ENCODE assay signal across 9 mouse cellular contexts in the genomic region with DNA sequence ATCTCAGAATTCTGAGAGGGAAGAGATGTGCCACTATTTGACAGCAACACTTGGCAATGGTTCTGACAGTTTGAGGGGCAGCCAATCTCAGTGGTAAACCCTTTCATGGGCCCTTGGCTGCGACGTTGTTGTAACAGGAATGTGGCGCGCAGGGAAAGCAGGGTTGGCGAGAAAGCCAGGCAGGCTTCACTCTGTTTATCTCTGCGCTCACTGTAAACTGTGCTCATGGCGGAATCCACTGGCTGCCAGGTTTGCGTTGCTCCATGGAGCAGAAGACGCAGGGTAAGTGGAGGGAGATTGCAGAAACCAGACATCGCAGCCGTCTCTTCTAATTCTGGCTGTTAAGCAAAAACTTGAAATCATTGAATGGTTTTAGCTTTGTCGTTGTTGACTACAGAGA.
DNase-seq lines count a peak whose midpoint lies in the region; ATAC-seq and TF ChIP-seq lines count a peak whose summit lies in the region.
"Had no signal": no experiment of that assay in that cellular context is flagged by ENCODE, and none has a peak within 500 bp of the region (broad histone marks: within the 10 kb centered on the region; RNA-seq: fewer than 3 reads in every experiment).

No protein-coding gene starts in this region.

- 4% methylated on average over 12 of the region's 12 CpGs for WGBS in cerebellum, adult 2 months
- WGBS in heart, embryonic 15.5 days: 30% methylated on average over 12 of the region's 12 CpGs
- WGBS in kidney, embryonic 14.5 days: 78% methylated on average over 12 of the region's 12 CpGs
- 75% methylated on average over 12 of the region's 12 CpGs for WGBS in kidney, embryonic 16.5 days

- no peaks in the 10 kb centered on the region for H3K36me3 ChIP-seq in heart, embryonic 15.5 days
- no peaks in the 10 kb centered on the region for H3K36me3 ChIP-seq in kidney, embryonic 14.5 days (ENCODE audit: control insufficient read depth, insufficient read depth, low read length)
- no peaks in the 10 kb centered on the region for H3K36me3 ChIP-seq in kidney, embryonic 16.5 days (ENCODE audit: insufficient read depth, low read length)

- peak overlapping the region; percentile 26 for H3K4me3 ChIP-seq in cerebellum, adult 2 months (replicated peaks; ENCODE audit: insufficient read depth, low read depth, low read length)
- H3K4me3 ChIP-seq in left cerebral cortex, adult 2 months: peak overlapping the region; percentile 47
- peak overlapping the region; percentile 16 for H3K4me3 ChIP-seq in heart, embryonic 15.5 days
- H3K4me3 ChIP-seq in kidney, embryonic 14.5 days (ENCODE audit: low read length): no peak overlapping the region
- no peak overlapping the region for H3K4me3 ChIP-seq in kidney, embryonic 16.5 days (ENCODE audit: low read length)

- ATAC-seq in heart, embryonic 15.5 days (replicated peaks; ENCODE audit: insufficient number of reproducible peaks, insufficient read depth, low FRiP score, low read depth): peak; percentile 67; the same call in 1 of the 2 replicates
- ATAC-seq in kidney, embryonic 14.5 days (ENCODE audit: low FRiP score, low TSS enrichment): no peak
- no peak for ATAC-seq in kidney, embryonic 16.5 days (ENCODE audit: low FRiP score, low TSS enrichment)

- intact Hi-C loops in left cerebral cortex, adult 2 months (cut with DNase I): no loop called here

- TF ChIP-seq CTCF in cerebellum, adult 2 months (IDR thresholded peaks at IDR 0.05; ENCODE audit: borderline replicate concordance, insufficient read depth, low read depth, low read length): no peak
- TF ChIP-seq CTCF in left cerebral cortex, adult 2 months (IDR thresholded peaks at IDR 0.05): no peak

- H3K27me3 ChIP-seq in cerebellum, adult 2 months (ENCODE audit: control insufficient read depth, insufficient read depth, low read length): no peaks in the 10 kb centered on the region
- no peaks in the 10 kb centered on the region for H3K27me3 ChIP-seq in heart, embryonic 15.5 days
- no peaks in the 10 kb centered on the region for H3K27me3 ChIP-seq in kidney, embryonic 14.5 days (ENCODE audit: control insufficient read depth, insufficient read depth, low read length)
- H3K27me3 ChIP-seq in kidney, embryonic 16.5 days (ENCODE audit: insufficient read depth, low read length): no peaks in the 10 kb centered on the region

- H3K9ac ChIP-seq in heart, embryonic 15.5 days: no peak overlapping the region
- H3K9ac ChIP-seq in kidney, embryonic 14.5 days (ENCODE audit: low read depth, low read length): no peak overlapping the region
- H3K9ac ChIP-seq in kidney, embryonic 16.5 days (replicated peaks; ENCODE audit: low read length): no peak overlapping the region

- DNase-seq in cerebellum, adult 2 months: peak; percentile 11 to 14
- DNase-seq in cerebellum, adult 9-11 months: no peak
- DNase-seq in left cerebral cortex, adult 2 months (ENCODE audit: extremely low spot score in 1 of 2, low spot score in 2 of 2): peak in 1 of 2 experiments; percentile 31
- DNase-seq in left cerebral cortex, adult 11 months (ENCODE audit: low spot score): no peak
- DNase-seq in lung, postnatal 14 days: peak; percentile 14
- DNase-seq: gastrocnemius, postnatal 36 days had no signal

- no peaks in the 10 kb centered on the region; the same call in 1 of the 2 replicates for H3K4me1 ChIP-seq in cerebellum, adult 2 months (ENCODE audit: control insufficient read depth, insufficient read depth, low read length)
- H3K4me1 ChIP-seq in heart, embryonic 15.5 days (replicated peaks): no peaks in the 10 kb centered on the region
- no peaks in the 10 kb centered on the region for H3K4me1 ChIP-seq in kidney, embryonic 14.5 days (ENCODE audit: control insufficient read depth, insufficient read depth, low read length)
- peaks cover 15% of the 10 kb centered on the region for H3K4me1 ChIP-seq in kidney, embryonic 16.5 days (ENCODE audit: insufficient read depth, low read length)

- no peaks in the 10 kb centered on the region for H3K9me3 ChIP-seq in heart, embryonic 15.5 days (replicated peaks)
- no peaks in the 10 kb centered on the region for H3K9me3 ChIP-seq in kidney, embryonic 14.5 days (ENCODE audit: control insufficient read depth, low read length)
- H3K9me3 ChIP-seq in kidney, embryonic 16.5 days (ENCODE audit: low read length): no peaks in the 10 kb centered on the region

- peak overlapping the region; percentile 44 for H3K4me2 ChIP-seq in heart, embryonic 15.5 days
- no peak overlapping the region for H3K4me2 ChIP-seq in kidney, embryonic 14.5 days (replicated peaks; ENCODE audit: low read depth, low read length)
- H3K4me2 ChIP-seq in kidney, embryonic 16.5 days (replicated peaks; ENCODE audit: low read depth, low read length): no peak overlapping the region

- H3K27ac ChIP-seq in cerebellum, adult 2 months (ENCODE audit: insufficient read depth, low read length): no peak overlapping the region
- H3K27ac ChIP-seq in left cerebral cortex, adult 2 months: peak overlapping the region; percentile 67
- peak overlapping the region; percentile 47 for H3K27ac ChIP-seq in heart, embryonic 15.5 days
- no peak overlapping the region for H3K27ac ChIP-seq in kidney, embryonic 14.5 days (ENCODE audit: low read depth, low read length)
- H3K27ac ChIP-seq in kidney, embryonic 16.5 days (ENCODE audit: low read length): no peak overlapping the region

- TF ChIP-seq POLR2A in cerebellum, adult 2 months (IDR thresholded peaks at IDR 0.05; ENCODE audit: borderline replicate concordance, insufficient read depth, low read length): no peak

Comparison
In these comparisons a context has a peak if more than half of its experiments do, and no peak if none do; other contexts are left out.
1. DNase-seq: peak in cerebellum, adult 2 months (2 of 2) and lung, postnatal 14 days (single experiment); none in cerebellum, adult 9-11 months (single experiment) and left cerebral cortex, adult 11 months (single experiment).
2. H3K27ac ChIP-seq: peak in left cerebral cortex, adult 2 months (single experiment) and heart, embryonic 15.5 days (single experiment); none in cerebellum, adult 2 months (single experiment), kidney, embryonic 14.5 days (single experiment) and kidney, embryonic 16.5 days (single experiment).
3. H3K4me3 ChIP-seq: peak in cerebellum, adult 2 months (single experiment), left cerebral cortex, adult 2 months (single experiment) and heart, embryonic 15.5 days (single experiment); none in kidney, embryonic 14.5 days (single experiment) and kidney, embryonic 16.5 days (single experiment).